Mouse (Mus musculus): Measurements from ENCODE around the gene Samt1. TPM values are rescaled to one million over a fixed set of nuclear protein-coding genes. Genes with fewer than 3 reads are reported as not detected.
A peak's percentile ranks its signal among the peaks of the same experiment; 100 is the strongest.
"Not testable (repeated sequence)": the region's sequence is repeated elsewhere in the genome, so short reads cannot be mapped to it uniquely, and the experiment has no call there.

The Samt1 gene
- not detected in 2 replicates for polyA plus RNA-seq (2012; rRNA removed)

GRCm38 (mm10) chrX:154012540-154012939 is at the start of gene Samt1:
Samt1 (minus strand) TSS chrX:154012640.
- not testable (repeated sequence) for H3K4me1 ChIP-seq (ENCODE audit: control insufficient read depth, insufficient read depth, low read length); H3K27ac ChIP-seq (ENCODE audit: insufficient read depth, low read length); H3K4me3 ChIP-seq (ENCODE audit: insufficient read depth, low read length)

- not testable (repeated sequence) for H3K4me1 ChIP-seq (ENCODE audit: control insufficient read depth, insufficient read depth, low read length); H3K27ac ChIP-seq (ENCODE audit: insufficient read depth, low read length); H3K4me3 ChIP-seq (ENCODE audit: insufficient read depth, low read length)
Observed at GRCm38 (mm10) chrX:154054939-154055338, 42.5 kb upstream of the Samt1 start, which contains the start of gene Gm10057. Gm10057 (minus strand) TSS chrX:154055039.

GRCm38 (mm10) chrX:154033727-154034126 is 21.3 kb upstream of the Samt1 start, which contains the start of gene 4921511M17Rik:
4921511M17Rik (minus strand) TSS chrX:154033827.
- H3K4me1 ChIP-seq (ENCODE audit: control insufficient read depth, insufficient read depth, low read length); H3K4me3 ChIP-seq (ENCODE audit: insufficient read depth, low read length); H3K27ac ChIP-seq (ENCODE audit: insufficient read depth, low read length): not testable (repeated sequence)

- H3K27ac ChIP-seq (ENCODE audit: insufficient read depth, low read length); H3K4me3 ChIP-seq (ENCODE audit: insufficient read depth, low read length); H3K4me1 ChIP-seq (ENCODE audit: control insufficient read depth, insufficient read depth, low read length): not testable (repeated sequence)
Observed at GRCm38 (mm10) chrX:153976914-153977313, 35.5 kb downstream of the Samt1 start.

DNA sequence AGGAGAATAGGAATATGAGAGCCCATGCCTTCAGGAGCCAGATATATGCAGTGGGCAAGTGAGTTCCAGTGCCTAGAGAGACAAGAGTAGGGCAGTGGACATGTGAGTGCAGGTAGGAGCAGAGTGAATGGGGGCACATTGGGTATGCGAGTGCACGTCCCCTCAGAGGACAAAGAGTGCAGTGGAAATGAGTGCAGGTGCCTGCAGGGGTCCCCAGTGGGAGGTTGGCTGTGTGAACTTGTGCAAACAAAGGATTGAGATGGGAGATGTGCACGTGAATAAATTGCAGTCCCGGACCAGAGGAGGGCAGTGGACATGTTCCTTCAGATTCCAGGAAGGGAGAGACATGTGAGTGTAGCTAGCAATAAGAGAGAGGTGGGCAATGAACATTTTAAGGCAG is 36.0 kb downstream of the Samt1 start:
- not testable (repeated sequence) for H3K27ac ChIP-seq (ENCODE audit: insufficient read depth, low read length); H3K4me3 ChIP-seq (ENCODE audit: insufficient read depth, low read length); H3K4me1 ChIP-seq (ENCODE audit: control insufficient read depth, insufficient read depth, low read length)

GRCm38 (mm10) chrX:153974450-153974849 is 38.0 kb downstream of the Samt1 start:
- H3K4me3 ChIP-seq (ENCODE audit: insufficient read depth, low read length) = no peak overlapping the region
- TF ChIP-seq CTCF (IDR thresholded peaks at IDR 0.05; ENCODE audit: extremely low read depth, insufficient read depth, low read length) (peak; percentile 27; the same call in 1 of the 2 replicates), POLR2A (IDR thresholded peaks at IDR 0.05; ENCODE audit: extremely low read depth, insufficient read depth, low read length) (no peak)
- H3K4me1 ChIP-seq (ENCODE audit: control insufficient read depth, insufficient read depth, low read length) = no peaks in the 10 kb centered on the region
- H3K27ac ChIP-seq (ENCODE audit: insufficient read depth, low read length) = no peak overlapping the region

DNA sequence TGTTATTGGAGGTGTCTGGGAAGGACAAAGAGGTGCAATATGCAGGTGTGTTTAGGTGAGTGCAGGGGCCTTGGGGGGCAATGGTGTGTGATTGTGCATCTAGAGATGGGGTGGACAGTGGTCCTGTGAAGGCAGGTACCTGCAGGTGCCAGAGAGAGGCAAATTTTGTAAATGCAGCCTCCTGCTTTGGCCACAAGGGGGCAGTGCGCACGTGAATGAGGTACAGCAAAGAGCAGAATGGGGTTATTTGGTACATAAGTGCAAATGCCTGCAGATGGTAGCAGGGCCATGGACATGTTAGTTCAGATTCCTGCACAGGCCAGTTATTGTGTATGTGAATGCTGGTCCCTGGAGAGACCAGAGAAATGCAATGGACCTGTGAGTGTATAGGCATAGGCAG is 59.6 kb downstream of the Samt1 start:
- not testable (repeated sequence) for H3K4me3 ChIP-seq (ENCODE audit: insufficient read depth, low read length); H3K27ac ChIP-seq (ENCODE audit: insufficient read depth, low read length); H3K4me1 ChIP-seq (ENCODE audit: control insufficient read depth, insufficient read depth, low read length)

Other genes starting within 250 kb of the Samt1 start
- 7.7 and 10.2 TPM in 2 replicates for gene Spin2c, start 180.4 kb downstream of the Samt1 start, polyA plus RNA-seq (2012; rRNA removed)
- gene 4921511M17Rik, start 21.2 kb upstream of the Samt1 start, polyA plus RNA-seq (2012; rRNA removed) = not detected in 2 replicates
- gene Gm10057, start 42.4 kb upstream of the Samt1 start, polyA plus RNA-seq (2012; rRNA removed) = not detected in 2 replicates
- not detected in 2 replicates for gene Gm15140, start 108.0 kb upstream of the Samt1 start, polyA plus RNA-seq (2012; rRNA removed)

Measured in cortical plate, adult 2 months (tissue).